Mouse (Mus musculus): ENCODE measurements around the gene Kif21b. TPM values are rescaled to one million over a fixed set of nuclear protein-coding genes. Genes with fewer than 3 reads are reported as not detected.

Gene Kif21b
- polyA plus RNA-seq, 1 experiment = 9.3 TPM

- Histone ChIP-seq H3K27me3 (replicated peaks) (peaks cover 39% of the 10 kb centered on the region), H3K4me1 (peaks cover 54% of the 10 kb centered on the region), H3K4me3 (replicated peaks) (no peak overlapping the region), H3K9me3 (peaks cover 15% of the 10 kb centered on the region), H3K36me3 (replicated peaks; ENCODE audit: low read length) (peaks cover 9% of the 10 kb centered on the region)
- TF ChIP-seq GATA1 (IDR thresholded peaks at IDR 0.05; ENCODE audit: borderline replicate concordance, low read length) (no peak), FLI1 (IDR thresholded peaks at IDR 0.05; ENCODE audit: low read length) (no peak)
Observed at GRCm38 (mm10) chr1:136104741-136105140, 26.4 kb upstream of the Kif21b start.

GRCm38 (mm10) chr1:136109464-136109863, 21.7 kb upstream of the Kif21b start:
- peaks cover 31% of the 10 kb centered on the region for H3K4me1 ChIP-seq
- TF ChIP-seq GATA1 (IDR thresholded peaks at IDR 0.05; ENCODE audit: borderline replicate concordance, low read length) = no peak
- TF ChIP-seq FLI1 (IDR thresholded peaks at IDR 0.05; ENCODE audit: low read length) = no peak
- no peak overlapping the region for H3K4me3 ChIP-seq (replicated peaks)
- H3K9me3 ChIP-seq = peaks cover 16% of the 10 kb centered on the region
- peaks cover 62% of the 10 kb centered on the region for H3K27me3 ChIP-seq (replicated peaks)
- H3K36me3 ChIP-seq (replicated peaks; ENCODE audit: low read length) = no peaks in the 10 kb centered on the region

- Histone ChIP-seq H3K4me3 (replicated peaks) (no peak overlapping the region), H3K36me3 (replicated peaks; ENCODE audit: low read length) (no peaks in the 10 kb centered on the region), H3K27me3 (replicated peaks) (peaks cover 51% of the 10 kb centered on the region), H3K9me3 (peaks cover 16% of the 10 kb centered on the region), H3K4me1 (peaks cover 30% of the 10 kb centered on the region)
- TF ChIP-seq FLI1 (IDR thresholded peaks at IDR 0.05; ENCODE audit: low read length) (no peak), GATA1 (IDR thresholded peaks at IDR 0.05; ENCODE audit: borderline replicate concordance, low read length) (no peak)
Observed at GRCm38 (mm10) chr1:136116183-136116582, 15.0 kb upstream of the Kif21b start.

GRCm38 (mm10) chr1:136117069-136117468, 14.1 kb upstream of the Kif21b start:
- no peak for TF ChIP-seq GATA1 (IDR thresholded peaks at IDR 0.05; ENCODE audit: borderline replicate concordance, low read length)
- TF ChIP-seq FLI1 (IDR thresholded peaks at IDR 0.05; ENCODE audit: low read length) = no peak
- Histone ChIP-seq H3K9me3 (peaks cover 16% of the 10 kb centered on the region), H3K27me3 (replicated peaks) (peaks cover 43% of the 10 kb centered on the region)

GRCm38 (mm10) chr1:136118875-136119274, 12.3 kb upstream of the Kif21b start:
- H3K9me3 ChIP-seq = no peaks in the 10 kb centered on the region; the same call in 1 of the 2 replicates
- peaks cover 43% of the 10 kb centered on the region for H3K4me1 ChIP-seq
- TF ChIP-seq FLI1 (IDR thresholded peaks at IDR 0.05; ENCODE audit: low read length) (no peak), GATA1 (IDR thresholded peaks at IDR 0.05; ENCODE audit: borderline replicate concordance, low read length) (no peak)
- peaks cover 2% of the 10 kb centered on the region for H3K36me3 ChIP-seq (replicated peaks; ENCODE audit: low read length)
- H3K27me3 ChIP-seq (replicated peaks) = peaks cover 33% of the 10 kb centered on the region
- H3K4me3 ChIP-seq (replicated peaks) = no peak overlapping the region

More at GRCm38 (mm10) chr1:136117069-136117468, 14.1 kb upstream of the Kif21b start:
- Histone ChIP-seq H3K4me3 (replicated peaks) (no peak overlapping the region), H3K4me1 (peaks cover 30% of the 10 kb centered on the region), H3K36me3 (replicated peaks; ENCODE audit: low read length) (no peaks in the 10 kb centered on the region)

GRCm38 (mm10) chr1:136119571-136120262, 11.5 kb upstream of the Kif21b start:
- Histone ChIP-seq H3K36me3 (replicated peaks; ENCODE audit: low read length) (peaks cover 10% of the 10 kb centered on the region), H3K9me3 (no peaks in the 10 kb centered on the region), H3K4me1 (peaks cover 51% of the 10 kb centered on the region), H3K27me3 (replicated peaks) (peaks cover 32% of the 10 kb centered on the region), H3K4me3 (replicated peaks) (no peak overlapping the region)
- no peak for TF ChIP-seq FLI1 (IDR thresholded peaks at IDR 0.05; ENCODE audit: low read length)
- TF ChIP-seq GATA1 (IDR thresholded peaks at IDR 0.05; ENCODE audit: borderline replicate concordance, low read length) = no peak

- Histone ChIP-seq H3K4me1 (peaks cover 57% of the 10 kb centered on the region), H3K4me3 (replicated peaks) (peak overlapping the region; percentile 50), H3K9me3 (no peaks in the 10 kb centered on the region), H3K36me3 (replicated peaks; ENCODE audit: low read length) (peaks cover 15% of the 10 kb centered on the region), H3K27me3 (replicated peaks) (peaks cover 27% of the 10 kb centered on the region)
- TF ChIP-seq GATA1 (IDR thresholded peaks at IDR 0.05; ENCODE audit: borderline replicate concordance, low read length) (no peak), FLI1 (IDR thresholded peaks at IDR 0.05; ENCODE audit: low read length) (no peak)
Observed at GRCm38 (mm10) chr1:136120263-136120603, 11.0 kb upstream of the Kif21b start.

- TF ChIP-seq GATA1 (IDR thresholded peaks at IDR 0.05; ENCODE audit: borderline replicate concordance, low read length) (no peak), FLI1 (IDR thresholded peaks at IDR 0.05; ENCODE audit: low read length) (no peak)
- peaks cover 24% of the 10 kb centered on the region for H3K27me3 ChIP-seq (replicated peaks)
- H3K4me3 ChIP-seq (replicated peaks) = no peak overlapping the region
- peaks cover 61% of the 10 kb centered on the region for H3K4me1 ChIP-seq
- H3K36me3 ChIP-seq (replicated peaks; ENCODE audit: low read length) = peaks cover 19% of the 10 kb centered on the region
- no peaks in the 10 kb centered on the region for H3K9me3 ChIP-seq
Observed at GRCm38 (mm10) chr1:136120785-136121184, 10.4 kb upstream of the Kif21b start.

- Histone ChIP-seq H3K4me3 (replicated peaks) (no peak overlapping the region), H3K36me3 (replicated peaks; ENCODE audit: low read length) (peaks cover 30% of the 10 kb centered on the region), H3K9me3 (no peaks in the 10 kb centered on the region), H3K4me1 (peaks cover 70% of the 10 kb centered on the region), H3K27me3 (replicated peaks) (peaks cover 19% of the 10 kb centered on the region)
- TF ChIP-seq FLI1 (IDR thresholded peaks at IDR 0.05; ENCODE audit: low read length) (no peak), GATA1 (IDR thresholded peaks at IDR 0.05; ENCODE audit: borderline replicate concordance, low read length) (no peak)
Observed at GRCm38 (mm10) chr1:136122030-136122429, 9.2 kb upstream of the Kif21b start.

GRCm38 (mm10) chr1:136126159-136126765, 4.9 kb upstream of the Kif21b start:
- no peak overlapping the region for H3K4me3 ChIP-seq (replicated peaks)
- TF ChIP-seq GATA1 (IDR thresholded peaks at IDR 0.05; ENCODE audit: borderline replicate concordance, low read length) (no peak), FLI1 (IDR thresholded peaks at IDR 0.05; ENCODE audit: low read length) (no peak)
- H3K27me3 ChIP-seq (replicated peaks) = peaks cover 1% of the 10 kb centered on the region
- peaks cover 83% of the 10 kb centered on the region for H3K4me1 ChIP-seq
- H3K9me3 ChIP-seq = no peaks in the 10 kb centered on the region
- peaks cover 36% of the 10 kb centered on the region for H3K36me3 ChIP-seq (replicated peaks; ENCODE audit: low read length)
